Mouse (Mus musculus): Measurements from ENCODE around the gene S1pr1.

DNA sequence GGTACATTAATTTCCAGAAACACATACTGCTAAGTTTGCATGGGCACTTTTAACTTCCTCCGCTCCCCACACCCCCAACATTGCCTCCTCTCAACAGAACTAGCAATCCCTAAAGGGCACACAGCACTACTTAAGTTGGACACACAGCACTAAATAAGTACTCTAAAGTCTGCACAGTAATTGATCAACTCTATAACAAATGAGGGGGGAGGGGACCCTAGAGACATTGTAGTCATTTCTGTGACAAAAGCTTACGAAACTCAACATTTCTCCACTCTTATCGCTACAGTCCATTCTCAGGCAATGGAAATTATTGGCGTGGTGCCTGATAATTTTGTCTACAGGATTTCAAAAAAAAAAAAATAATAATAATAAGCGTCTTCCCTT, 830 bp downstream of the S1pr1 start:
- no peak for TF ChIP-seq CTCF (IDR thresholded peaks at IDR 0.05; ENCODE audit: low read depth)
- no peak for TF ChIP-seq EP300 (IDR thresholded peaks at IDR 0.05; ENCODE audit: low read depth)
